Mouse (Mus musculus): ENCODE results near the gene Cpm. TPM values are rescaled to one million over a fixed set of nuclear protein-coding genes. Genes with fewer than 3 reads are reported as not detected.
"Not testable (repeated sequence)": the region's sequence is repeated elsewhere in the genome, so short reads cannot be mapped to it uniquely, and the experiment has no call there.

Gene Cpm
- polyA plus RNA-seq, 2 experiments = 3.9 to 9.1 TPM

GRCm38 (mm10) chr10:117616191-117616680, 13.1 kb upstream of the Cpm start:
- H3K4me3 ChIP-seq (ENCODE audit: insufficient read depth in 1 of 2, low read depth in 2 of 2, low read length in 2 of 2) = no peak overlapping the region
- ATAC-seq (ENCODE audit: insufficient read depth) (no peak), DNase-seq (ENCODE audit: low read depth in 3 of 3, low spot score in 3 of 3) (no peak)
- H3K36me3 ChIP-seq (replicated peaks; ENCODE audit: control insufficient read depth, insufficient read depth, low read depth) = no peaks in the 10 kb centered on the region
- no peak overlapping the region for H3K4me2 ChIP-seq (ENCODE audit: low read depth)
- H3K4me1 ChIP-seq (replicated peaks; ENCODE audit: control insufficient read depth in 2 of 2, insufficient read depth in 2 of 2, low read length in 1 of 2) = no peaks in the 10 kb centered on the region
- TF ChIP-seq EP300 (IDR thresholded peaks at IDR 0.05; ENCODE audit: low read depth) = no peak
- TF ChIP-seq CTCF (IDR thresholded peaks at IDR 0.05; ENCODE audit: low read depth) = no peak
- H3K9me3 ChIP-seq (ENCODE audit: control insufficient read depth, low read length) = no peaks in the 10 kb centered on the region
- H3K9ac ChIP-seq (replicated peaks) = no peak overlapping the region
- H3K27ac ChIP-seq = no peak overlapping the region
- 65% methylated on average over 6 of the region's 6 CpGs for WGBS (ENCODE audit: insufficient replicate concordance)
- H3K27me3 ChIP-seq (ENCODE audit: control insufficient read depth, insufficient read depth, low read length) = no peaks in the 10 kb centered on the region

GRCm38 (mm10) chr10:117616765-117617164, 12.5 kb upstream of the Cpm start:
- H3K9me3 ChIP-seq (ENCODE audit: control insufficient read depth, low read length); DNase-seq (ENCODE audit: low read depth in 3 of 3, low spot score in 3 of 3); H3K9ac ChIP-seq (replicated peaks); H3K4me3 ChIP-seq (ENCODE audit: insufficient read depth in 1 of 2, low read depth in 2 of 2, low read length in 2 of 2); H3K27me3 ChIP-seq (ENCODE audit: control insufficient read depth, insufficient read depth, low read length); H3K4me2 ChIP-seq (ENCODE audit: low read depth); H3K36me3 ChIP-seq (replicated peaks; ENCODE audit: control insufficient read depth, insufficient read depth, low read depth); ATAC-seq (ENCODE audit: insufficient read depth); H3K27ac ChIP-seq; H3K4me1 ChIP-seq (replicated peaks; ENCODE audit: control insufficient read depth in 2 of 2, insufficient read depth in 2 of 2, low read length in 1 of 2): not testable (repeated sequence)
- WGBS (ENCODE audit: insufficient replicate concordance) = 59% methylated on average over 4 of the region's 4 CpGs

- Histone ChIP-seq H3K9ac (replicated peaks) (no peak overlapping the region), H3K4me1 (replicated peaks; ENCODE audit: control insufficient read depth in 2 of 2, insufficient read depth in 2 of 2, low read length in 1 of 2) (no peaks in the 10 kb centered on the region), H3K36me3 (replicated peaks; ENCODE audit: control insufficient read depth, insufficient read depth, low read depth) (no peaks in the 10 kb centered on the region), H3K27ac (no peak overlapping the region), H3K4me3 (ENCODE audit: insufficient read depth in 1 of 2, low read depth in 2 of 2, low read length in 2 of 2) (no peak overlapping the region), H3K4me2 (ENCODE audit: low read depth) (no peak overlapping the region), H3K27me3 (ENCODE audit: control insufficient read depth, insufficient read depth, low read length) (no peaks in the 10 kb centered on the region), H3K9me3 (ENCODE audit: control insufficient read depth, low read length) (no peaks in the 10 kb centered on the region)
- TF ChIP-seq CTCF (IDR thresholded peaks at IDR 0.05; ENCODE audit: low read depth) (no peak), EP300 (IDR thresholded peaks at IDR 0.05; ENCODE audit: low read depth) (no peak)
- WGBS (ENCODE audit: insufficient replicate concordance) = 51% methylated on average over 3 of the region's 3 CpGs
- no peak for DNase-seq (ENCODE audit: low read depth in 3 of 3, low spot score in 3 of 3)
- no peak for ATAC-seq (ENCODE audit: insufficient read depth)
Observed at GRCm38 (mm10) chr10:117617568-117618345, 11.5 kb upstream of the Cpm start.

- no peak overlapping the region for H3K4me3 ChIP-seq (ENCODE audit: insufficient read depth in 1 of 2, low read depth in 2 of 2, low read length in 2 of 2)
- no peak overlapping the region for H3K27ac ChIP-seq
- no peaks in the 10 kb centered on the region for H3K9me3 ChIP-seq (ENCODE audit: control insufficient read depth, low read length)
- TF ChIP-seq EP300 (IDR thresholded peaks at IDR 0.05; ENCODE audit: low read depth) (no peak), CTCF (IDR thresholded peaks at IDR 0.05; ENCODE audit: low read depth) (no peak)
- DNase-seq (ENCODE audit: low read depth in 3 of 3, low spot score in 3 of 3) (no peak), ATAC-seq (ENCODE audit: insufficient read depth) (no peak)
- WGBS (ENCODE audit: insufficient replicate concordance) = 75% methylated on average over 27 of the region's 27 CpGs
- no peak overlapping the region for H3K4me2 ChIP-seq (ENCODE audit: low read depth)
- H3K9ac ChIP-seq (replicated peaks) = no peak overlapping the region
- no peaks in the 10 kb centered on the region for H3K27me3 ChIP-seq (ENCODE audit: control insufficient read depth, insufficient read depth, low read length)
- no peaks in the 10 kb centered on the region for H3K4me1 ChIP-seq (replicated peaks; ENCODE audit: control insufficient read depth in 2 of 2, insufficient read depth in 2 of 2, low read length in 1 of 2)
- H3K36me3 ChIP-seq (replicated peaks; ENCODE audit: control insufficient read depth, insufficient read depth, low read depth) = no peaks in the 10 kb centered on the region
Observed at GRCm38 (mm10) chr10:117619041-117619861, 10.0 kb upstream of the Cpm start.

- no peak overlapping the region for H3K9ac ChIP-seq (replicated peaks)
- no peaks in the 10 kb centered on the region for H3K4me1 ChIP-seq (replicated peaks; ENCODE audit: control insufficient read depth in 2 of 2, insufficient read depth in 2 of 2, low read length in 1 of 2)
- ATAC-seq (ENCODE audit: insufficient read depth) = no peak
- H3K9me3 ChIP-seq (ENCODE audit: control insufficient read depth, low read length) = no peaks in the 10 kb centered on the region
- no peak for TF ChIP-seq EP300 (IDR thresholded peaks at IDR 0.05; ENCODE audit: low read depth)
- TF ChIP-seq CTCF (IDR thresholded peaks at IDR 0.05; ENCODE audit: low read depth) = no peak
- H3K27ac ChIP-seq = no peak overlapping the region
- H3K36me3 ChIP-seq (replicated peaks; ENCODE audit: control insufficient read depth, insufficient read depth, low read depth) = no peaks in the 10 kb centered on the region
- H3K4me3 ChIP-seq (ENCODE audit: insufficient read depth in 1 of 2, low read depth in 2 of 2, low read length in 2 of 2) = no peak overlapping the region
- no peak for DNase-seq (ENCODE audit: low read depth in 3 of 3, low spot score in 3 of 3)
- 74% methylated on average over 2 of the region's 2 CpGs for WGBS (ENCODE audit: insufficient replicate concordance)
- no peak overlapping the region for H3K4me2 ChIP-seq (ENCODE audit: low read depth)
- no peaks in the 10 kb centered on the region for H3K27me3 ChIP-seq (ENCODE audit: control insufficient read depth, insufficient read depth, low read length)
Observed at GRCm38 (mm10) chr10:117619862-117620179, 9.5 kb upstream of the Cpm start.

Data from liver, embryonic 14.5 days (tissue).